Mouse (Mus musculus): Measurements from ENCODE around the gene Disp2.

- no peak for TF ChIP-seq POLR2A (IDR thresholded peaks at IDR 0.05; ENCODE audit: insufficient read length, low read depth)
- TF ChIP-seq MAX (IDR thresholded peaks at IDR 0.05; ENCODE audit: low read depth) = no peak
- TF ChIP-seq POLR2AphosphoS2 (IDR thresholded peaks at IDR 0.05; ENCODE audit: insufficient read length, low read depth) = no peak
Measured at GRCm38 (mm10) chr2:118762784-118763148, 16.8 kb upstream of the Disp2 start.

All from myocyte (in vitro differentiated cells).